Mouse (Mus musculus) inflammation-experienced regulatory T-cells, adult 16 weeks (primary cell): ENCODE measurements around the gene Trip13. TPM values are rescaled to one million over a fixed set of nuclear protein-coding genes. Genes with fewer than 3 reads are reported as not detected.

Experiments
- polyA plus RNA-seq: library from polyadenylated mRNA; unstranded; fragments of 100-300 nt; shearing (Covaris generic); gene quantifications from one replicate; pipeline ENCODE4 v1.2.1, GENCODE M21; 2017

Trip13 gene
- polyA plus RNA-seq: 5.6 TPM

DNA sequence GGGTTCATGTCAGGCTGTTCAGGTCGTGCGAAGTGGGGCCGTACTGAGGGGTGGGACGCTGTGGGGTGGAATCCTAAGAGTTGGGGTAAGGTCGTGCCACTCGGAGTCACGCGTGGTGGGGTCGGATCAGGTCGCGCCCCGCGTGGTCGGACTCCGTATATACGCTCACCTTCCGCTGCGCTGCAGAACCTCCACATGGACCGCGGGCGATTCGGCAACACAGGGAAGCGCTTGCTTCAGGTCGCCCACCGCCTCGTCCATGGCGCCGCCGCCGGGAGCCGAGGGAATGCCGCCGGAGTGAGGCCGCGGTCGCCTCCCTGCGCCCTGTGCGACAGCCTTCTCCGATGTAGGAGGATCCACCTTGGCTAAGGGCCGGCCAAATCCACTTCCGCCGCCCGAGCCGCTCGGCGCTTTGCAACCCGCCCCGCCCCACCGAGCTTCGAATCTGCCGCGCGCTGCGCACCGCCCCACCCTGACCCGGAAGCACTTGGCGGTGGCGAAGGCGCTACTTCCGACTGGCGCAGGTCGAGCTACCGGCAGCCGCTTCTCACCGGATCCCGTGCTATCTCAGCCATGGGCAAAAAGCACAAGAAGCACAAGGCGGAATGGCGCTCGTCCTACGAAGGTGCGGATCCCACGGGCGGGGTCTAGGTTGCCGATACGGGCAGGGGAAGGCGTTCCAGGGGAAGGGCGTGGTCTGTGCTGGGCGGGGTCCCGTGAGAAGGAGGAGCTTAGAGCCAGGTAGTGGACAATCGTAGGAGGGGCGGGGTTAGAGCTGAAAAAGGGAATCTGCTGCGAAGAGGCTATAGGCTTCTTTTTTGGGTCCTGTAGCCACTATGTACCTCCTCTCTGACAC is at the start of gene Trip13, which contains the start of gene Brd9:
Trip13 (minus strand) TSS at position 464 of the 856 bp plus-strand sequence.
Brd9 (plus strand) TSS at position 491 of the 856 bp plus-strand sequence.

DNA sequence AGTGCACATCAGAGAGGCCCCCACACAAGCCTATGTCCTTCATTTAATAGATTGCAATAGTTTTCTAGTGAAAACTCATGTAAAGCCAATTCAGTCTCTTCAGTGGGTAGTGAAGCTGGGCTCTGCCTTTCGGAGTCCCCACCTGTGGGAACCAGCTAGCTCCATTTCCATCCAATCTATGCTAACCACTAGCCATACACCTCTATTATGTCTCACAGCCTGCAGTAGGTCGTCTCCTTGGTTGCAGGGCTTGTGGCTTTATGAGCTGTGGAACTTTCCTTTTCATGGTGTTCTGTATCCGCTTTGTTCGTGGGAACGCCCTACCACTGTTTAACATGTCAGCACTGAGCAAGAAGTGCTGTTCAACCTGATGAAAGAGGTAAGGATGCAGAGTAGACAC is 26.0 kb upstream of the Trip13 start, which contains the start of gene Zdhhc11:
Zdhhc11 (plus strand) TSS at position 301 of the 400 bp plus-strand sequence.

Other genes with a start within 250 kb of the Trip13 start
- gene Slc6a19, start 232.9 kb downstream of the Trip13 start, polyA plus RNA-seq: 0.09 TPM
- gene Slc12a7, start 204.7 kb downstream of the Trip13 start, polyA plus RNA-seq: 120 TPM
- 0.30 TPM for gene Nkd2, start 90.2 kb downstream of the Trip13 start, polyA plus RNA-seq
- 87.3 TPM for gene Brd9, start within 50 bp of the Trip13 start, polyA plus RNA-seq
- not detected for gene Zdhhc11, start 26.1 kb upstream of the Trip13 start, polyA plus RNA-seq
- gene Tppp, start 71.6 kb upstream of the Trip13 start, polyA plus RNA-seq: 1.8 TPM
- 5.9 TPM for gene Cep72, start 124.5 kb upstream of the Trip13 start, polyA plus RNA-seq
- not detected for gene Slc9a3, start 183.7 kb upstream of the Trip13 start, polyA plus RNA-seq